Mouse (Mus musculus): ENCODE data around the gene Lin7a.

- TF ChIP-seq POLR2A (IDR thresholded peaks at IDR 0.05; ENCODE audit: borderline replicate concordance, extremely low read depth, low read depth, low read length), result no peak
- TF ChIP-seq CTCF (IDR thresholded peaks at IDR 0.05; ENCODE audit: insufficient read depth, low read length), result no peak
Observed at GRCm38 (mm10) chr10:107236211-107236610, 35.3 kb upstream of the Lin7a start.

Measured in lung, adult 2 months (tissue).